Mouse (Mus musculus) bone marrow, adult 2 months (tissue): ENCODE measurements around the gene Luc7l3.

ENCODE experiments used
- CTCF ChIP-seq: fragments of 200-500 bp; IDR thresholded peaks from 2 replicates; pipeline ENCODE4 v1.5.1; 2011; ENCODE audit warnings: low read length, control low read depth; ENCODE audit not compliant: control insufficient read depth, insufficient read depth
- POLR2A ChIP-seq: fragments of 200-500 bp; IDR thresholded peaks from 2 replicates; pipeline ENCODE4 v1.6.1; 2011; ENCODE audit warnings: low read depth, mild to moderate bottlenecking, control low read depth, low read length, borderline replicate concordance; ENCODE audit not compliant: control insufficient read depth

DNA sequence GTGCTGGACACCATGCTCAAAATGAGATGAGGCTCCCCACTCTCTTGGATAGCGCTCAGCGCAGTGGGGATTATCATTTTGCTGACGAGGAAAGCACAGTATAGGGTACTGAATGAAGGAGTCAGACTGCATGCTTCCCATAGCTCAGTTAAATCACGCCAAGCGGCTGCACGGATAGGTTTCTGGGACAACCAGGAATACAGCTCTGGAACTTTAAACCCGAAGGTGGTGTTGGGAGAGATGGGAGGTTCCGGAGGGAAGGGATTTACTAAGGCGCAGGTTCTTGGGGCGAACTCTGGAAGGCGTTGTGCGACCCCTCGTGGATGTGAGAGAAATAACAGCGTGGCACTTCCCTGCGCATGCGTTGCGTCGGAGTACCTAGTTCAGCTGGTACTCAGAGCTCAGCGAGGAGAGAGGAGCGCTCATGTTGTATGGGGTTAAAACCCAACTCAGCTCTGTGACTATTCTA, 44.9 kb downstream of the Luc7l3 start:
- TF ChIP-seq CTCF = peak; percentile 99
- no peak for TF ChIP-seq POLR2A
